Mouse (Mus musculus): ENCODE measurements around the gene Gphb5. TPM values are rescaled to one million over a fixed set of nuclear protein-coding genes. Genes with fewer than 3 reads are reported as not detected.
"Not testable (repeated sequence)": the region's sequence is repeated elsewhere in the genome, so short reads cannot be mapped to it uniquely, and the experiment has no call there.

Gphb5 gene
- polyA plus RNA-seq, 1 experiment from 2014 or later, result not detected

- Histone ChIP-seq H3K27me3 (ENCODE audit: control insufficient read depth, insufficient read depth, low read length) (no peaks in the 10 kb centered on the region), H3K9me3 (replicated peaks; ENCODE audit: control insufficient read depth, low read length) (no peaks in the 10 kb centered on the region), H3K27ac (ENCODE audit: low read depth, low read length) (no peak overlapping the region), H3K4me3 (ENCODE audit: low read depth, low read length) (no peak overlapping the region), H3K4me2 (no peak overlapping the region), H3K9ac (ENCODE audit: low read depth, low read length) (no peak overlapping the region), H3K4me1 (ENCODE audit: control insufficient read depth, insufficient read depth, low read length) (no peaks in the 10 kb centered on the region), H3K36me3 (ENCODE audit: control insufficient read depth, insufficient read depth, low read length) (peaks cover 12% of the 10 kb centered on the region; the same call in 1 of the 2 replicates)
- 68% methylated on average over 6 of the region's 6 CpGs for WGBS (ENCODE audit: insufficient replicate concordance)
- no peak for ATAC-seq (replicated peaks; ENCODE audit: insufficient number of reproducible peaks, low FRiP score, low TSS enrichment)
Measured at GRCm38 (mm10) chr12:75449475-75449966, 32.9 kb upstream of the Gphb5 start.

DNA sequence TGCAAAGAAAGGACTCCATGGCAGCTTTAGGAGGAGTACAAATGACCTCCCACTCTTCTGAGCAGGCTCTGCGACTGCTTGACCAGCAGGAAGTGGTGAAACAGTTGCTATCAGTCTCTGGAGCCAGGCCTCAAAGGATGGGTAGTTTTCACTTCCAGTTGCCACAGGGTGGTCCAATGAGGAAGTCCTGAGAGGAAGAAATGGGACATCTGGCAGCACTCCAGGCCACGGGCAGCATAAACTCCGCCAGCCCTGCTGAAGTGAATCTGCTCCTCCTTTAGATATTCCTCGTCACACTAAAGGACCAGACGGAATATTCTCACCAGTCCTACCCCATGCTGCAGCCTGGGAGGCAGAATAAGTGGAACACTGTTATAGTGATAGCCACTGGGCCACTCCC, 32.3 kb upstream of the Gphb5 start:
- Histone ChIP-seq H3K4me2 (no peak overlapping the region), H3K4me1 (ENCODE audit: control insufficient read depth, insufficient read depth, low read length) (peaks cover 6% of the 10 kb centered on the region), H3K9me3 (replicated peaks; ENCODE audit: control insufficient read depth, low read length) (no peaks in the 10 kb centered on the region), H3K27me3 (ENCODE audit: control insufficient read depth, insufficient read depth, low read length) (no peaks in the 10 kb centered on the region), H3K9ac (ENCODE audit: low read depth, low read length) (no peak overlapping the region), H3K27ac (ENCODE audit: low read depth, low read length) (no peak overlapping the region), H3K36me3 (ENCODE audit: control insufficient read depth, insufficient read depth, low read length) (peaks cover 12% of the 10 kb centered on the region; the same call in 1 of the 2 replicates), H3K4me3 (ENCODE audit: low read depth, low read length) (no peak overlapping the region)
- WGBS (ENCODE audit: insufficient replicate concordance), result 64% methylated on average over 5 of the region's 5 CpGs
- no peak for ATAC-seq (replicated peaks; ENCODE audit: insufficient number of reproducible peaks, low FRiP score, low TSS enrichment)

DNA sequence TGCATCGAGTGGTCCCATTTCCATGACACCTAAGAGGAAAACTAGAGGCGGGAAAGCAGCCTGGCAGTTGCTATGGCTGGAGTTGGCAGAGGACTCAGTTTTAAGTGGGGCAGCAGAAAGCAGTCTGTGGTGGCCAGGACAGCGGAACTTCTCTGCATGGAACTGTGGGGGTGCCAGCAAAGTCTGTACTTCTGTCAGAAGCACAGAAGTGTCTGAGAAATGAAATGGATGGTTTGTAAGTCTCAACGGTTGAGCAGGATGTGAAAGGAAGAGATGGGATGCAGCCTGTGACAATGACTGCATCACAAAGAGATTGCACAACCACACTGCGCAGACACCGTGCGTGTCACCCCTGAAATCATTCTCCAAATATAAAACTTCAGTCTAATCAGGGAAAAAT, 29.7 kb upstream of the Gphb5 start:
- peaks cover 7% of the 10 kb centered on the region for H3K4me1 ChIP-seq (ENCODE audit: control insufficient read depth, insufficient read depth, low read length)
- no peaks in the 10 kb centered on the region for H3K9me3 ChIP-seq (replicated peaks; ENCODE audit: control insufficient read depth, low read length)
- H3K9ac ChIP-seq (ENCODE audit: low read depth, low read length), result no peak overlapping the region
- H3K4me2 ChIP-seq, result no peak overlapping the region
- no peak overlapping the region for H3K27ac ChIP-seq (ENCODE audit: low read depth, low read length)
- no peaks in the 10 kb centered on the region for H3K36me3 ChIP-seq (ENCODE audit: control insufficient read depth, insufficient read depth, low read length)
- ATAC-seq (replicated peaks; ENCODE audit: insufficient number of reproducible peaks, low FRiP score, low TSS enrichment), result no peak
- no peaks in the 10 kb centered on the region for H3K27me3 ChIP-seq (ENCODE audit: control insufficient read depth, insufficient read depth, low read length)
- H3K4me3 ChIP-seq (ENCODE audit: low read depth, low read length), result no peak overlapping the region
- 78% methylated on average over 7 of the region's 7 CpGs for WGBS (ENCODE audit: insufficient replicate concordance)

- not testable (repeated sequence) for ATAC-seq (replicated peaks; ENCODE audit: insufficient number of reproducible peaks, low FRiP score, low TSS enrichment); H3K9me3 ChIP-seq (replicated peaks; ENCODE audit: control insufficient read depth, low read length); H3K4me1 ChIP-seq (ENCODE audit: control insufficient read depth, insufficient read depth, low read length); H3K9ac ChIP-seq (ENCODE audit: low read depth, low read length); H3K27ac ChIP-seq (ENCODE audit: low read depth, low read length); H3K36me3 ChIP-seq (ENCODE audit: control insufficient read depth, insufficient read depth, low read length); H3K27me3 ChIP-seq (ENCODE audit: control insufficient read depth, insufficient read depth, low read length); H3K4me2 ChIP-seq; H3K4me3 ChIP-seq (ENCODE audit: low read depth, low read length)
- WGBS (ENCODE audit: insufficient replicate concordance), result 71% methylated on average over 6 of the region's 6 CpGs
Measured at GRCm38 (mm10) chr12:75432400-75432799, 15.8 kb upstream of the Gphb5 start.

GRCm38 (mm10) chr12:75429685-75430396, 13.3 kb upstream of the Gphb5 start:
- Histone ChIP-seq H3K9ac (ENCODE audit: low read depth, low read length) (no peak overlapping the region), H3K27ac (ENCODE audit: low read depth, low read length) (no peak overlapping the region), H3K4me2 (no peak overlapping the region), H3K4me1 (ENCODE audit: control insufficient read depth, insufficient read depth, low read length) (no peaks in the 10 kb centered on the region), H3K27me3 (ENCODE audit: control insufficient read depth, insufficient read depth, low read length) (no peaks in the 10 kb centered on the region), H3K9me3 (replicated peaks; ENCODE audit: control insufficient read depth, low read length) (no peaks in the 10 kb centered on the region; the same call in 1 of the 2 replicates), H3K36me3 (ENCODE audit: control insufficient read depth, insufficient read depth, low read length) (no peaks in the 10 kb centered on the region), H3K4me3 (ENCODE audit: low read depth, low read length) (no peak overlapping the region)
- 77% methylated on average over 1 of the region's 1 CpGs for WGBS (ENCODE audit: insufficient replicate concordance)
- ATAC-seq (replicated peaks; ENCODE audit: insufficient number of reproducible peaks, low FRiP score, low TSS enrichment), result no peak

- Histone ChIP-seq H3K4me2 (no peak overlapping the region), H3K9me3 (replicated peaks; ENCODE audit: control insufficient read depth, low read length) (no peaks in the 10 kb centered on the region; the same call in 1 of the 2 replicates), H3K27ac (ENCODE audit: low read depth, low read length) (no peak overlapping the region), H3K27me3 (ENCODE audit: control insufficient read depth, insufficient read depth, low read length) (no peaks in the 10 kb centered on the region), H3K9ac (ENCODE audit: low read depth, low read length) (no peak overlapping the region), H3K4me1 (ENCODE audit: control insufficient read depth, insufficient read depth, low read length) (no peaks in the 10 kb centered on the region), H3K4me3 (ENCODE audit: low read depth, low read length) (no peak overlapping the region), H3K36me3 (ENCODE audit: control insufficient read depth, insufficient read depth, low read length) (no peaks in the 10 kb centered on the region)
- ATAC-seq (replicated peaks; ENCODE audit: insufficient number of reproducible peaks, low FRiP score, low TSS enrichment), result no peak
- WGBS (ENCODE audit: insufficient replicate concordance), result 80% methylated on average over 6 of the region's 6 CpGs
Measured at GRCm38 (mm10) chr12:75428719-75429118, 12.1 kb upstream of the Gphb5 start.

- Histone ChIP-seq H3K9me3 (replicated peaks; ENCODE audit: control insufficient read depth, low read length) (no peaks in the 10 kb centered on the region), H3K4me3 (ENCODE audit: low read depth, low read length) (no peak overlapping the region), H3K27ac (ENCODE audit: low read depth, low read length) (no peak overlapping the region), H3K4me2 (no peak overlapping the region), H3K4me1 (ENCODE audit: control insufficient read depth, insufficient read depth, low read length) (no peaks in the 10 kb centered on the region), H3K27me3 (ENCODE audit: control insufficient read depth, insufficient read depth, low read length) (no peaks in the 10 kb centered on the region), H3K36me3 (ENCODE audit: control insufficient read depth, insufficient read depth, low read length) (no peaks in the 10 kb centered on the region), H3K9ac (ENCODE audit: low read depth, low read length) (no peak overlapping the region)
- ATAC-seq (replicated peaks; ENCODE audit: insufficient number of reproducible peaks, low FRiP score, low TSS enrichment), result no peak
- WGBS (ENCODE audit: insufficient replicate concordance), result 79% methylated on average over 7 of the region's 7 CpGs
Measured at GRCm38 (mm10) chr12:75425882-75426281, 9.3 kb upstream of the Gphb5 start.

- H3K4me1 ChIP-seq (ENCODE audit: control insufficient read depth, insufficient read depth, low read length), result no peaks in the 10 kb centered on the region
- H3K9me3 ChIP-seq (replicated peaks; ENCODE audit: control insufficient read depth, low read length), result no peaks in the 10 kb centered on the region
- no peak overlapping the region for H3K4me3 ChIP-seq (ENCODE audit: low read depth, low read length)
- H3K36me3 ChIP-seq (ENCODE audit: control insufficient read depth, insufficient read depth, low read length), result no peaks in the 10 kb centered on the region
- H3K27me3 ChIP-seq (ENCODE audit: control insufficient read depth, insufficient read depth, low read length), result no peaks in the 10 kb centered on the region
- no peak overlapping the region for H3K4me2 ChIP-seq
- H3K27ac ChIP-seq (ENCODE audit: low read depth, low read length), result no peak overlapping the region
- WGBS (ENCODE audit: insufficient replicate concordance), result 71% methylated on average over 4 of the region's 4 CpGs
- ATAC-seq (replicated peaks; ENCODE audit: insufficient number of reproducible peaks, low FRiP score, low TSS enrichment), result no peak
- H3K9ac ChIP-seq (ENCODE audit: low read depth, low read length), result no peak overlapping the region
Measured at GRCm38 (mm10) chr12:75424817-75425216, 8.2 kb upstream of the Gphb5 start.

DNA sequence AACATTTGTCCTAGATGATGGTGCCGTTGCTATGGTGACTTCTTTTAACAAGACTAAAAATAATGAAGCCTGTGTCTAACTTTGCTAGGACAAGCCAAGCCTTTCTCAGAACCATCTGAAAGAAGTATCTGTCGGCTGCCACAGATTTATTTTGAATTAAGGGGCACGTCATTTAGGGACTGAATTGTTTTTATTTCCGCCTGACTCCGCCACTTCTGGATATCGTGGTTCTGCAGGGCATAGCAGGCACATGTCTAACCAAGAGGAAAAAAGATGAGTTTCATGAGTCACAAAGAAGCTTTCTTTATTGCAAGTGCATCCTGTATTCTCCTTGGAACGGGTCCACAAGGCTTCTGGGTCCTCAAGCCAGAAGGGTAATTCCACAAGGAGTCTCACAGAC, 7.8 kb upstream of the Gphb5 start:
- no peak overlapping the region for H3K27ac ChIP-seq (ENCODE audit: low read depth, low read length)
- WGBS (ENCODE audit: insufficient replicate concordance), result 69% methylated on average over 7 of the region's 7 CpGs
- H3K4me3 ChIP-seq (ENCODE audit: low read depth, low read length), result no peak overlapping the region
- H3K9me3 ChIP-seq (replicated peaks; ENCODE audit: control insufficient read depth, low read length), result no peaks in the 10 kb centered on the region
- no peak overlapping the region for H3K4me2 ChIP-seq
- H3K27me3 ChIP-seq (ENCODE audit: control insufficient read depth, insufficient read depth, low read length), result no peaks in the 10 kb centered on the region
- no peak for ATAC-seq (replicated peaks; ENCODE audit: insufficient number of reproducible peaks, low FRiP score, low TSS enrichment)
- no peak overlapping the region for H3K9ac ChIP-seq (ENCODE audit: low read depth, low read length)
- no peaks in the 10 kb centered on the region for H3K36me3 ChIP-seq (ENCODE audit: control insufficient read depth, insufficient read depth, low read length)
- no peaks in the 10 kb centered on the region for H3K4me1 ChIP-seq (ENCODE audit: control insufficient read depth, insufficient read depth, low read length)
